Mouse (Mus musculus): ENCODE data around the gene Gm826. TPM values are rescaled to one million over a fixed set of nuclear protein-coding genes. Genes with fewer than 3 reads are reported as not detected.

Gm826 gene
- total RNA-seq, 2 experiments from 2014 or later, result not detected

DNA sequence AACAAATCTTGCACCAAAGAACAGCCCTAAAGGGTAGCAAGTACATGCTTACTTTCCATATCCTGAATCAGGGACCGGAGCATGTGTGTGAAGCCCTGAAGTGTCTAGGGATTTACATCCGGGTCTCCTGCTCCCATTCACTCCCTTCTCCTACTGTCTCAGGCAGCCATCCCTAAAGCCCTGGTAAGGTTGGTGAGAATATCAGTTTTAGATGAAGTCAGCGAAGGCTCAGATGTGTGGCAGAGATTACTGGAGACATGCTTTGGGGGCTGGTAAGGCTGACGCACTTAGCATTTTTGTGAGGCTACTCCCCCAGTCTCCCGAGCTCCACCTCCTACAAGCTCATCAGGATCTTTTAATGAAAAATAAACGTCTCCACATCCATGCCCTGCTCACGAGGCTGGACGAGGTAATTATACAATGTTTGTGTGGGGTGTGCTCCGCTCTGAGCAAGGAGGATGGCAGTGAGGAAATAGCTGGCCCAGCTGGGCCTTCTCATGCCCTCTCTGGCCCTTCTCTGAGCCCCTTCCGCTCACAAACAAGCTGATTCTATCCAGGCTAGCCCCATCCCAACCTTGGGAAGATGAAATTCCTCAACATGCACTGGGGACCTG, 45.3 kb downstream of the Gm826 start:
- DNase-seq (ENCODE audit: low spot score in 2 of 2), result no peak

DNA sequence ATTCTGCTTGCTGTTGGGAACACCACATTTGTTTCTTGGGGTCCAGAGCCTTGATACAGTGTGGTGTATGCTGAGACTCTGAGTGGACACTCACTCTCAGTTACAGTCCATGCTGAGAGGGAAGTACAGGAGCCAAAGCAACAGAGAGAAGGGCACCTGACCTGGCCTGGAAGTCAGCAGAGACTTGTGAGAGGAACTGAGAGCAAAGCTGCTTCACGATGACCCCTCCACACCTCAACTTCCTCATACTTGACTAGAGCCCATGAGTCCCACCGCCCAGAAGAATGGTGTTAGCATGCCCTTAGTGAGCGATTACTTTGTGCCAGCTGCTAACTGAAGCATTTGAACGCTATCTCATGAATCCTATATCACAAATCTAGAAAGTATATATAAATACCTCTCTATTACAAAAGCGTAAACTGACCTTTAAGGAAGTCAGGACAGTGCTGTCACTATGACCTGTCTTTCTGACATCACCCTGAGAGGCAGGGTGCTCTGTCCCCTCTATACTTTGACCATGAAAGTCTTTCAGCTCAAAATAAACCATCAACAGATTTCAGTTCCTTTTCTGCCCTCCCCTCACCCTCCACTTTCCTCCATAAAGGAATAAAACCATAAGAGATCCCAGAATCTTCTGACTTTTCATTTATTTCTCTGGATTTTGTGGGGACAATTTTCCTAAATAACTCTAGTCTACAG, 57.9 kb downstream of the Gm826 start:
- no peak for DNase-seq (ENCODE audit: low spot score in 2 of 2)

DNA sequence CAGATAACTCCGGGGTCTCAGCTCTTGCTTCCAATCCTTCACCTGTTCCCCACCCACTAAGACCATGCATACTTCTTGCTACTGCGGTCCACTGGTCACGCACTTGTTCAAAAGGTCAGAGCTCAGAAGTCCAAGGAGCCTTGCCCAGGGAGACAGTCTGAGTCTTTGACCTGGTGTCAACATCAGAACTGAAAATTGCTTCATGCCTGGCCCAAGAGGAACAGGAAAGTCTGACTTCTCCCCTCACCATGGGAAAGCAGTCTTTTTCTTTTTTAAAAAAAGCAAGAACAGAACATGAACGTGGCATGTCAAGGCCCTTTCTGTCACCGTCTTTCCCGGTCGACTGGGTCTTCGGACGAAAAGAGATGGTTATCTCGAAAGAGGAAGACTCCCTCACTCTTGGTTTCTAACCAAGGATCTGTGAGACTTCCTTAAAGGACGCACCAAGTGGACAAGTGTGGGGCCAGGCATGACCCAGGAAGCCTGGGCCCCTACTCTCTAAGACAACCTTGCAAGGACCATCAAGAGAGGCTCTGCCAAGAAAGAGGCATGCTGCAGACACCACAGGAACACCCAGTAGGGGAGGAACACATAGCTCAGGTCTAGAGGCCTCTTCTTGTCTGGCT, 66.0 kb downstream of the Gm826 start:
- DNase-seq (ENCODE audit: low spot score in 2 of 2), result no peak

DNA sequence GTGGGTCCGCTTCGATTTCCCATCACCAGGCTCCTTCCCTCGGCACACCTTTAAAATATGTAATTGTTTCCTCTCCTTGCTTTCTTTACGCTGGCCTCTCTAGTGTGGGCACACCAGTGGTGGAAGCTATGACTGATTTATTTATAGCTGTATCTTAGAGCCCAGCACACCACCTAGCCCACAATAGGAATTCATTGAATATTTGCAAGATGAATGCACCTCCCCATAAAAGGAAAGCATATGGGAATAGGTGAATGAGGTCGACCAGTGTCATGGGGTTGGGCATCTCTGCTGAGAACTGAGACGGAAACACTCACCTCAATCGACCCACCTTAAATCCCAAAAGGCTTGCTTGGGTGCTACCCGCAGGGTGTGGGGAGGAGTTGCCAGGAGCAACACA, 70.1 kb downstream of the Gm826 start:
- no peak for DNase-seq (ENCODE audit: low spot score in 2 of 2)

DNA sequence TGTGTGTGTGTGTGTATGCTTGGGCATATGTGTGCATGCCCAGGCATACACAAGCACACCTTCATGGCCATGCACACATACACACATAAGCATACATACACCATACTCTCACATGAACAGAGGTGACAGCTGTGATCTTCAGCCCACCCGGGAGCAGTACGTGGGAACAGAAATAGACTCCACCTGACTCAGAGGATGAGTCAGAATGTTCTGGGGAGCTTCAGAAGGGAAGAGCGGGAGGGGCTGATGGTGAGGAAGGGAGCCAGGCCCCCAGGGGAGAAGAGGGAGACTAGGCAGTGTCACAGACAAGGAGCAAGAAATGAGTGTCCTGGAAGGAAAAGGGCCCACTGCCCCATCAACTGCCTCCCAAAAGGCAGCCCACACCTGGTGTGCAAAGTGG, 72.4 kb downstream of the Gm826 start:
- no peak for DNase-seq (ENCODE audit: low spot score in 2 of 2)

Other genes starting within 250 kb of the Gm826 start
- gene Mafb, start 32.9 kb upstream of the Gm826 start, total RNA-seq (2021), result 10 to 100 TPM; 12.0 to 13.4 TPM

Data from layer of hippocampus, adult 18-20 months (tissue).